Mouse (Mus musculus) stomach, embryonic 14.5 days (tissue): ENCODE measurements around the gene Uqcrq. TPM values are rescaled to one million over a fixed set of nuclear protein-coding genes. Genes with fewer than 3 reads are reported as not detected.

Experiments
- ATAC-seq: fragments of 200-750 bp; cut with Nextera tagmentation; 2 replicates; pipeline ENCODE4 v1.8.0; 2017; ENCODE audit warnings: low read depth, moderate TSS enrichment; ENCODE audit not compliant: insufficient number of reproducible peaks, insufficient read depth, low FRiP score
- H3K27ac ChIP-seq: fragments of 300-500 bp; sonication (generic); 2 replicates; pipeline ENCODE4 v1.5.1; 2014; ENCODE audit warnings: mild to moderate bottlenecking, low read length, moderate library complexity, mixed read lengths
- H3K27me3 ChIP-seq: fragments of 300-500 bp; sonication (generic); 2 replicates; pipeline ENCODE4 v1.6.1; 2014; ENCODE audit warnings: low read length, control low read depth, mixed read lengths; ENCODE audit not compliant: control insufficient read depth, insufficient read depth
- H3K36me3 ChIP-seq: fragments of 300-500 bp; sonication (generic); 2 replicates; pipeline ENCODE4 v1.6.1; 2014; ENCODE audit warnings: mild to moderate bottlenecking, control low read depth, low read length, moderate library complexity, mixed read lengths; ENCODE audit not compliant: control insufficient read depth, insufficient read depth
- H3K4me1 ChIP-seq: fragments of 300-500 bp; sonication (generic); 2 replicates; pipeline ENCODE4 v1.6.1; 2014; ENCODE audit warnings: low read length, control low read depth, mixed read lengths; ENCODE audit not compliant: control insufficient read depth, insufficient read depth
- H3K4me2 ChIP-seq: fragments of 300-500 bp; sonication (generic); replicated peaks from 2 replicates; pipeline ENCODE4 v1.6.1; 2014; ENCODE audit warnings: low read depth, low read length, control low read depth
- H3K4me3 ChIP-seq: fragments of 300-500 bp; sonication (generic); 2 replicates; pipeline ENCODE4 v1.5.1; 2014; ENCODE audit warnings: low read depth, low read length, control low read depth
- H3K9ac ChIP-seq: fragments of 300-500 bp; sonication (generic); replicated peaks from 2 replicates; pipeline ENCODE4 v1.6.1; 2014; ENCODE audit warnings: low read depth, mild to moderate bottlenecking, control low read depth, low read length, moderate library complexity, mixed read lengths
- H3K9me3 ChIP-seq: fragments of 300-500 bp; sonication (generic); 2 replicates; pipeline ENCODE4 v1.6.1; 2016; ENCODE audit warnings: low read depth, low read length, control low read depth; ENCODE audit not compliant: control insufficient read depth
- WGBS: fragments of 180-500 bp; shearing (Covaris S2); extraction: QIAGEN DNeasy Blood & Tissue Kit; methylation state at CpG from one replicate; pipeline ENCODE4 v1.1.7; 2014; 5-methylcytosine and 5-hydroxymethylcytosine counted together
- polyA plus RNA-seq: library from polyadenylated mRNA; unstranded; fragments of >200 nt; fragmentation: Nextera tagmentation; extraction: Ambion mirVana; gene quantifications from 2 replicates; pipeline ENCODE4 v1.2.1, GENCODE M21; 2014

Uqcrq gene
- polyA plus RNA-seq, 1 experiment from 2014 or later, result 521 TPM

- Histone ChIP-seq H3K4me1 (peaks cover 16% of the 10 kb centered on the region; the same call in 1 of the 2 replicates), H3K9me3 (no peaks in the 10 kb centered on the region), H3K27ac (no peak within 1 kb of the TSS), H3K4me2 (peak within 1 kb of the TSS; percentile 42), H3K9ac (no peak within 1 kb of the TSS), H3K4me3 (peak within 1 kb of the TSS; percentile 16), H3K36me3 (no peaks in the 10 kb centered on the region), H3K27me3 (peaks cover 23% of the 10 kb centered on the region)
- WGBS, result 4% methylated on average over 29 of the region's 29 CpGs
- ATAC-seq, result peak; percentile 47; the same call in 1 of the 2 replicates
Measured at GRCm38 (mm10) chr11:53469968-53470695, 39.5 kb upstream of the Uqcrq start, which contains the start of gene Gm9837. Gene Gm9837, minus strand, starts transcription at chr11:53470479.

GRCm38 (mm10) chr11:53469294-53469967 lies 38.8 kb upstream of the Uqcrq start:
- Histone ChIP-seq H3K4me2 (peak overlapping the region; percentile 42; the same call in 1 of the 2 replicates), H3K9ac (no peak overlapping the region), H3K27ac (no peak overlapping the region), H3K4me3 (no peak overlapping the region), H3K36me3 (no peaks in the 10 kb centered on the region), H3K4me1 (peaks cover 16% of the 10 kb centered on the region; the same call in 1 of the 2 replicates), H3K9me3 (peaks cover 2% of the 10 kb centered on the region; the same call in 1 of the 2 replicates), H3K27me3 (peaks cover 23% of the 10 kb centered on the region; the same call in 1 of the 2 replicates)
- WGBS, result 45% methylated on average over 16 of the region's 16 CpGs
- ATAC-seq, result no peak

- Histone ChIP-seq H3K9me3 (peaks cover 3% of the 10 kb centered on the region; the same call in 1 of the 2 replicates), H3K27me3 (peaks cover 44% of the 10 kb centered on the region), H3K9ac (0 out of 2 replicates have a peak overlapping the region, but pooled peaks have one; percentile 30), H3K4me1 (peaks cover 21% of the 10 kb centered on the region), H3K4me2 (peak overlapping the region; percentile 49), H3K36me3 (no peaks in the 10 kb centered on the region), H3K4me3 (peak overlapping the region; percentile 31), H3K27ac (no peak overlapping the region)
- ATAC-seq, result peak; percentile 50; the same call in 1 of the 2 replicates
- 7% methylated on average over 40 of the region's 40 CpGs for WGBS
Measured at GRCm38 (mm10) chr11:53466231-53466971, 35.8 kb upstream of the Uqcrq start.

- Histone ChIP-seq H3K27ac (no peak overlapping the region), H3K4me2 (peak overlapping the region; percentile 86), H3K9me3 (peaks cover 3% of the 10 kb centered on the region; the same call in 1 of the 2 replicates), H3K4me3 (peak overlapping the region; percentile 38), H3K4me1 (peaks cover 13% of the 10 kb centered on the region), H3K36me3 (no peaks in the 10 kb centered on the region), H3K27me3 (peaks cover 30% of the 10 kb centered on the region), H3K9ac (peak overlapping the region; percentile 30; the same call in 1 of the 2 replicates)
- ATAC-seq, result no peak
- 6% methylated on average over 55 of the region's 55 CpGs for WGBS
Measured at GRCm38 (mm10) chr11:53463551-53464424, 33.2 kb upstream of the Uqcrq start.

GRCm38 (mm10) chr11:53461727-53462126 lies 31.1 kb upstream of the Uqcrq start:
- Histone ChIP-seq H3K9ac (no peak overlapping the region), H3K27ac (no peak overlapping the region), H3K9me3 (peaks cover 3% of the 10 kb centered on the region; the same call in 1 of the 2 replicates), H3K4me2 (no peak overlapping the region), H3K4me1 (peaks cover 11% of the 10 kb centered on the region), H3K27me3 (peaks cover 28% of the 10 kb centered on the region), H3K36me3 (no peaks in the 10 kb centered on the region), H3K4me3 (no peak overlapping the region)
- 33% methylated on average over 5 of the region's 5 CpGs for WGBS
- ATAC-seq, result no peak

GRCm38 (mm10) chr11:53460192-53460591 lies 29.6 kb upstream of the Uqcrq start:
- H3K4me3 ChIP-seq, result no peak overlapping the region
- H3K36me3 ChIP-seq, result no peaks in the 10 kb centered on the region
- H3K27me3 ChIP-seq, result peaks cover 27% of the 10 kb centered on the region
- H3K27ac ChIP-seq, result no peak overlapping the region
- 80% methylated on average over 3 of the region's 3 CpGs for WGBS
- H3K9me3 ChIP-seq, result peaks cover 3% of the 10 kb centered on the region; the same call in 1 of the 2 replicates
- H3K4me2 ChIP-seq, result no peak overlapping the region
- H3K4me1 ChIP-seq, result peaks cover 5% of the 10 kb centered on the region; the same call in 1 of the 2 replicates
- ATAC-seq, result no peak
- H3K9ac ChIP-seq, result no peak overlapping the region

GRCm38 (mm10) chr11:53458996-53459395 lies 28.4 kb upstream of the Uqcrq start:
- no peaks in the 10 kb centered on the region for H3K9me3 ChIP-seq
- H3K4me3 ChIP-seq, result no peak overlapping the region
- peaks cover 17% of the 10 kb centered on the region for H3K27me3 ChIP-seq
- no peak overlapping the region for H3K9ac ChIP-seq
- no peaks in the 10 kb centered on the region for H3K36me3 ChIP-seq
- no peak overlapping the region for H3K4me2 ChIP-seq
- WGBS, result 61% methylated on average over 3 of the region's 3 CpGs
- no peak for ATAC-seq
- peaks cover 5% of the 10 kb centered on the region; the same call in 1 of the 2 replicates for H3K4me1 ChIP-seq
- no peak overlapping the region for H3K27ac ChIP-seq
